Mouse (Mus musculus) midbrain, embryonic 13.5 days (tissue): ENCODE data around the gene Gm11939. TPM values are rescaled to one million over a fixed set of nuclear protein-coding genes. Genes with fewer than 3 reads are reported as not detected.

ENCODE experiments used
- ATAC-seq: fragments of 200-750 bp; cut with Nextera tagmentation; 2 replicates; pipeline ENCODE4 v1.8.0; 2017; ENCODE audit warnings: mild to moderate bottlenecking, moderate TSS enrichment, moderate library complexity
- H3K27ac ChIP-seq: fragments of 300-500 bp; sonication (generic); 2 replicates; pipeline ENCODE4 v1.5.1; 2015; ENCODE audit warnings: inconsistent platforms, mild to moderate bottlenecking, moderate library complexity
- H3K27me3 ChIP-seq: fragments of 300-500 bp; sonication (generic); 2 replicates; pipeline ENCODE4 v1.6.1; 2015; ENCODE audit warnings: mild to moderate bottlenecking, inconsistent platforms
- H3K36me3 ChIP-seq: fragments of 300-500 bp; sonication (generic); 2 replicates; pipeline ENCODE4 v1.6.1; 2015; ENCODE audit warnings: mild to moderate bottlenecking, inconsistent platforms
- H3K4me1 ChIP-seq: fragments of 300-500 bp; sonication (generic); replicated peaks from 2 replicates; pipeline ENCODE4 v1.6.1; 2015; ENCODE audit warnings: inconsistent platforms
- H3K4me2 ChIP-seq: fragments of 300-500 bp; sonication (generic); replicated peaks from 2 replicates; pipeline ENCODE4 v1.6.1; 2015; ENCODE audit warnings: moderate library complexity, mild to moderate bottlenecking, inconsistent platforms
- H3K4me3 ChIP-seq: fragments of 300-500 bp; sonication (generic); replicated peaks from 2 replicates; pipeline ENCODE4 v1.5.1; 2015; ENCODE audit warnings: mild to moderate bottlenecking, inconsistent platforms
- H3K9ac ChIP-seq: fragments of 300-500 bp; sonication (generic); replicated peaks from 2 replicates; pipeline ENCODE4 v1.6.1; 2015; ENCODE audit warnings: mild to moderate bottlenecking, inconsistent platforms
- H3K9me3 ChIP-seq: fragments of 300-500 bp; sonication (generic); 2 replicates; pipeline ENCODE4 v1.6.1; 2016; ENCODE audit warnings: mild to moderate bottlenecking, inconsistent platforms
- WGBS: fragments of 180-500 bp; shearing (Covaris S2); methylation state at CpG from one replicate; pipeline ENCODE4 v1.1.7; 2015; 5-methylcytosine and 5-hydroxymethylcytosine counted together
- polyA plus RNA-seq: library from polyadenylated mRNA; unstranded; fragments of >200 nt; fragmentation: Nextera tagmentation; extraction: Ambion mirVana; gene quantifications from 2 replicates; pipeline ENCODE4 v1.2.1, GENCODE M21; 2015

Gm11939 gene
- polyA plus RNA-seq, 1 experiment from 2014 or later: not detected

DNA sequence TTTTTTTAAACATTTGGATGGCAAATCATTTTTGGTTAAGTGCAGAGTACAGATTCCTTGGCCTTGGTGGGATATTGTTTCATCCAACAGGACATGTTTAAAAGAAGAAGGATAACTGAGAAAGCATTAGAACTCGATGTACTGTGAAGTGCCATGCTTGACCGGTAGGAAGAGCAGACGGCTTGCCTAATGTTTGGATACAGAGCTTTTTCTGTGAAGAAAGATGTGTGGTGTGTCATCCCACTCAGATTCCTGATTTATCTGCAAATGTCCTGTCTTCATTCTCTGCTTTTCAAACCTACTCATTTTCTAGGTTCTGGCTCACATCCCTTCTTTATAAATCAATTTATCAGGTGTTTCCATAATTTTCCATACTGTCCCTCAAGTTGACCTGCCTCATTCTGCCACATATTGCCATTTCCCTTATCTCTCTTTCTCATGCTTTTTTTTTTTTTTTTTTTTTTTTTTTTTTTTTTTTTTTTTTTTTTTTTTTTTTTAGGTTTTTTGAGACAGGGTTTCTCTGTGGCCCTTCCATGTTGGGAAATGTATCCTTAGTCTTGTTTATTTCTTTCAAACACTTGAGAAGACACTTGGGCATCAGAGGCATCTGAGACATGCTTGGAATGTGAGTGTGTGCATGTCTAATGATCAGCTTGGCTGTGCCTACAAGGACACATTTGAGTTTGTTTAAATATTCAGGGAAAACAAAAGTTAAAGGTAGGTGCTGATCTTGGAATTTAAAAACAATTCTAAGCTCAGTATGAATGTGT, 1.1 kb downstream of the Gm11939 start:
- no peak for ATAC-seq
- H3K9ac ChIP-seq: no peak overlapping the region
- H3K9me3 ChIP-seq: no peaks in the 10 kb centered on the region
- H3K4me1 ChIP-seq: no peaks in the 10 kb centered on the region
- H3K27me3 ChIP-seq: no peaks in the 10 kb centered on the region
- H3K27ac ChIP-seq: no peak overlapping the region
- no peak overlapping the region for H3K4me3 ChIP-seq
- WGBS: 79% methylated on average over 3 of the region's 3 CpGs
- H3K4me2 ChIP-seq: no peak overlapping the region
- H3K36me3 ChIP-seq: no peaks in the 10 kb centered on the region

DNA sequence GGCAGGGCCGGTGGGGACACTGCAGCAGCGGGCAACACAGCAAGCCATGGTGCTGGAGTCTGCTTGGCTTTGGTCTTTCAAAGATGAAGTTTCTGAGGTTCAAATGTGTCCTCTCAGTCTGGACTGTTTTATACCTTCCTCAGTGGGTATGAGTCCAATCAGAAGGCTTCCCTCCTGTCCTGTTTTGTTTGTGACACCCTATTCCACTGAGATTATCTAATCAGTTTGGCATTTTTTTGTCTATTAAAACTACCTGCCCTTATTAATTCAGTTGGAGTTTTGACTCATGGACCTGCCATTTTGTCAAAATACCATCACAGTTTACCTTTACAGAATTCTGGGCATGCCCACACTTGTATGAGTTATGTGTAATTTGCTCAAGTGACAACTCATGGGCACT, 2.5 kb downstream of the Gm11939 start, which contains the start of gene Krtap3-2:
Gene Krtap3-2, minus strand, starts transcription at position 101 of the 400 bp plus-strand sequence.
- H3K4me1 ChIP-seq: no peaks in the 10 kb centered on the region
- 88% methylated on average over 2 of the region's 2 CpGs for WGBS
- ATAC-seq: no peak
- H3K9ac ChIP-seq: no peak within 1 kb of the TSS
- no peaks in the 10 kb centered on the region for H3K36me3 ChIP-seq
- H3K9me3 ChIP-seq: no peaks in the 10 kb centered on the region
- no peaks in the 10 kb centered on the region for H3K27me3 ChIP-seq
- H3K4me2 ChIP-seq: no peak within 1 kb of the TSS
- no peak within 1 kb of the TSS for H3K4me3 ChIP-seq
- H3K27ac ChIP-seq: no peak within 1 kb of the TSS

DNA sequence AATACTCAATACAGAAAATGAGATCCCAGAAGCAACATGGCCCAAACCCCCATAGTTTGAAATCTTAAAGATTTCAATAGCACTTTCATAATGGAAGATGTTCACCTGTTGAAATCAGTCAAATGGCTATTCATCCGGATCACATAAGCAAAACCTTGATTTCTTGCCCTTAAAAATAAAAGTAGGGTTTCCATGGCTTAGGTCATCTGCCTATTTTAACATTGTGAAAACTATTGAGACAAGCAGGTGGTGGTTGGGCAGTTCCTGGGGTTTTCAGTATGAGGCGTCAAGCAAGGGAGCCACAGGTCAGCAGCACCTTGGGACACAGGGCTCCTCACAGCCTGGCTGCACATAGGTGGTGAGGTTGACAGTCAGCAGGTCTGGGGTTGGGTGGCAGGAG, 3.1 kb downstream of the Gm11939 start:
- no peak for ATAC-seq
- no peak overlapping the region for H3K27ac ChIP-seq
- no peak overlapping the region for H3K4me2 ChIP-seq
- H3K36me3 ChIP-seq: no peaks in the 10 kb centered on the region
- no peak overlapping the region for H3K4me3 ChIP-seq
- no peaks in the 10 kb centered on the region for H3K4me1 ChIP-seq
- H3K27me3 ChIP-seq: no peaks in the 10 kb centered on the region
- 88% methylated on average over 2 of the region's 2 CpGs for WGBS
- H3K9ac ChIP-seq: no peak overlapping the region
- no peaks in the 10 kb centered on the region for H3K9me3 ChIP-seq

DNA sequence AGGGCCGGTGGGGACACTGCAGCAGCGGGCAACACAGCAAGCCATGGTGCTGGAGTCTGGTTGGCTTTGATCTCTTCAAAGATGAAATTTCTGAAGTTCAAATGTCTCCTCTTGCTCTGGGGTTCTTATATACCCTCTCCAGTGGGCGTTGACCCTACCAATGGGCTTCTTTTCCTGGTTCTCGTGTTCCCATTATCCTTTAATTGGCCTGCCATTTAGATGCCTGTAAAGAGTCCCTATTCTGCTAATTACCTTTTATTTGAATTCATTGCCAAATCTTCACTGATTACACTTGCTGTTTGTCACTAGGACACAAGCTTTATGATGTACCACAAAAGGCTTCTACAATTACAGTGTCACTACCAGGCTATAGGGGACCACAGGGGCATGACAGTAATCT, 8.5 kb downstream of the Gm11939 start, which contains the start of gene Krtap3-3:
Gene Krtap3-3, minus strand, starts transcription at position 101 of the 400 bp plus-strand sequence.
- H3K4me3 ChIP-seq: no peak within 1 kb of the TSS
- H3K27ac ChIP-seq: no peak within 1 kb of the TSS
- no peaks in the 10 kb centered on the region for H3K27me3 ChIP-seq
- H3K9ac ChIP-seq: no peak within 1 kb of the TSS
- no peak for ATAC-seq
- H3K9me3 ChIP-seq: no peaks in the 10 kb centered on the region
- no peaks in the 10 kb centered on the region for H3K36me3 ChIP-seq
- H3K4me1 ChIP-seq: no peaks in the 10 kb centered on the region
- WGBS: 72% methylated on average over 4 of the region's 4 CpGs
- no peak within 1 kb of the TSS for H3K4me2 ChIP-seq

DNA sequence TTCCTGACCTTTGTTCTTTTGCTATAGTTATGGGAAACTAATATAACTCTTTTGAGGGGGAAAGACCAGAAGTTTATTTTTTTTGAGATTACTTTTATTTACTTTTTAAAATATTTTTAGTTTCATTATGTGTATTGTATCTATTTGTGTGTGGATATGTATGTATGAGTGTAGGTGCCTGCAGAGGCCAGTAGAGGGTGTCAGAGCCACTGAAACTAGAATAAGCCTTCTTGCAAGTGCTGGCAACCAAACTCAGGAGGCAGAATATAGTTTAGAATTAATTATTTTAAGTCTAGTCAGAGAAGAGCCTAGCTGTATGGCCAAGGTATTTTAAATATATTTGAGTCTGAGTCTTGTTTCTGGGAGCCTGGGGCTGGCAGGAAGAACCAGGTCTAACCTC, 11.4 kb downstream of the Gm11939 start:
- Histone ChIP-seq H3K36me3 (no peaks in the 10 kb centered on the region), H3K27ac (no peak overlapping the region), H3K4me2 (no peak overlapping the region), H3K9ac (no peak overlapping the region), H3K27me3 (no peaks in the 10 kb centered on the region), H3K4me3 (no peak overlapping the region), H3K4me1 (no peaks in the 10 kb centered on the region), H3K9me3 (no peaks in the 10 kb centered on the region)
- no peak for ATAC-seq

DNA sequence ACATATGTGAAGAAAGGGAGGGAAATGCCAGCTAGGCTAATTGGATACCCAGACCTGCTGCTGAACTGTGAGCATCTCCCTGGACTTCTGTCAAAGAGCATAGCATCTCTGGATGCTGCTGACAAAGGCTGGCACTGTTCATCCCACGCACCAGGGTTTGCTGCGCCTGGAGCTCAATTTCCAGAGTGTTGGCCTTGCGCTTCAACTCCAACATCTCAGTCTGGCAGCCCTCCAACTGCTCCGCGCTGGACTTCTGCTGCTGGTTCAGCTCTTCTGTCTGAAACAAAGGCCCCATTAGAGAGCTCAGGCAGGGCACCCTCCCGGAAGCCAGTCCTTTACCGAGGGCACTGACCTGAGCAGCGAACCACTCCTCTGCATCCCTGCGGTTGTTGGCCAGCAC, 19.5 kb downstream of the Gm11939 start:
- H3K4me2 ChIP-seq: no peak overlapping the region
- no peak for ATAC-seq
- H3K9me3 ChIP-seq: no peaks in the 10 kb centered on the region
- H3K36me3 ChIP-seq: no peaks in the 10 kb centered on the region
- WGBS: 67% methylated on average over 9 of the region's 9 CpGs
- no peak overlapping the region for H3K27ac ChIP-seq
- H3K4me3 ChIP-seq: no peak overlapping the region
- H3K9ac ChIP-seq: no peak overlapping the region
- peaks cover 4% of the 10 kb centered on the region; the same call in 1 of the 2 replicates for H3K4me1 ChIP-seq
- no peaks in the 10 kb centered on the region for H3K27me3 ChIP-seq

DNA sequence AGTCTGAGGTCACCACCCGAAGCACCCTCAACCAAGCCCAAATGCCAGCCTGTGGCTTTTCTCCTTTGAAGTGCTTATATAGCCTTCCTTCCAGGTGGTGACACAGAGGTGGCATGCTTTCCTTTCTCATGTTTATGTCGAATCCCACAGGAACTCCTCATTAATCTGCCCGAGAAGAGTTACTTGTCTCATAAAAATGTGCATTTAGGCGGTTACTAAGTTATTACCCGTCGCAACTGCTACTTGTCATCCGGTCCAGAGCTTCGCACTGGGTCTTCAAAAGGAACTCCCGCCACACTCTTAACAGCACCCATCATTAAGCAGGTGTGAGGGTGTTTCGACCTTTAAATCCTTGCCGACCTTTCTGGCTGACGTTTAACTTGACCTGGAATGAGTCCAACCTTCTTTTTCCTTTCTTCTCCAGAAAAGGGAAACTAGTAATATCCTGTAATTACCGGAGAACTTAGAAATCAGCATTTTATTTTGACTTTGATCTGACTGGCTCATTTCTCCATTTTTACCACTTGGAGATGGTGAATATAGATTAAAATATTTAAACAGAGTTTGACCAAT, 37.9 kb downstream of the Gm11939 start, which contains the start of gene Krt39:
Gene Krt39, minus strand, starts transcription at position 51 of the 573 bp plus-strand sequence.
- Histone ChIP-seq H3K27me3 (no peaks in the 10 kb centered on the region), H3K4me2 (no peak within 1 kb of the TSS), H3K9ac (no peak within 1 kb of the TSS), H3K9me3 (no peaks in the 10 kb centered on the region), H3K36me3 (no peaks in the 10 kb centered on the region), H3K4me3 (no peak within 1 kb of the TSS), H3K4me1 (no peaks in the 10 kb centered on the region), H3K27ac (no peak within 1 kb of the TSS)
- WGBS: 91% methylated on average over 13 of the region's 13 CpGs
- no peak for ATAC-seq

DNA sequence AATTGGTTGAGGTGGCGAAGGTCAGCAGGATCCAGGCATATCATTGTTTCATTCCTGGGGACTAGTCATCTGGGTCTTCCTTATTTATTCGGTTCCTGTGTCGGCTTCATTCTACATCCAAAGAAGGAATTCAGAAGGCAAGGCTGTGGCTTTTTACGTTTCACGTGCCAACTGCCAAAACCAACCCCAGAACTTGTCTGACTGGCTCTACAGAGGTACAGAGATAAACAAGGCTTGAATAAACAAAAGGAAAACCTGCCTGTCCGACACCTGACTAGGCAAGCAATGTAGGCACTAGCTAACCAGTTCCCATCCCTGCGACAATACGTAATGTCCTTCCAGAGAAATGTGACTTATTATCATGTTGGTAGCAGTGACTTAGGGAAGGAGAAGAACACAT, 45.2 kb downstream of the Gm11939 start:
- no peaks in the 10 kb centered on the region for H3K27me3 ChIP-seq
- 91% methylated on average over 8 of the region's 8 CpGs for WGBS
- H3K9me3 ChIP-seq: no peaks in the 10 kb centered on the region
- no peaks in the 10 kb centered on the region for H3K36me3 ChIP-seq
- H3K9ac ChIP-seq: no peak overlapping the region
- H3K4me1 ChIP-seq: no peaks in the 10 kb centered on the region
- H3K4me3 ChIP-seq: no peak overlapping the region
- ATAC-seq: no peak
- H3K4me2 ChIP-seq: no peak overlapping the region
- no peak overlapping the region for H3K27ac ChIP-seq

Other genes with a start within 250 kb of the Gm11939 start
- 0.17 TPM in 1 of 2 replicates, not detected in the other for gene Krt25, start 236.5 kb downstream of the Gm11939 start, polyA plus RNA-seq
- gene Krt26, start 221.5 kb downstream of the Gm11939 start, polyA plus RNA-seq: 0.30 and 0.39 TPM in 2 replicates
- gene Krt27, start 208.4 kb downstream of the Gm11939 start, polyA plus RNA-seq: not detected in 2 replicates
- 0.15 and 0.22 TPM in 2 replicates for gene Krt28, start 184.6 kb downstream of the Gm11939 start, polyA plus RNA-seq
- gene Krt10, start 170.1 kb downstream of the Gm11939 start, polyA plus RNA-seq: 36.3 and 36.8 TPM in 2 replicates
- gene Krt12, start 137.2 kb downstream of the Gm11939 start, polyA plus RNA-seq: 0.13 TPM in 1 of 2 replicates, not detected in the other
- gene Krt20, start 121.3 kb downstream of the Gm11939 start, polyA plus RNA-seq: 0.10 TPM in 1 of 2 replicates, not detected in the other
- not detected in 2 replicates for gene Krt23, start 66.3 kb downstream of the Gm11939 start, polyA plus RNA-seq
- gene Krt39, start 38.1 kb downstream of the Gm11939 start, polyA plus RNA-seq: not detected in 2 replicates
- gene Krt40, start 16.3 kb downstream of the Gm11939 start, polyA plus RNA-seq: not detected in 2 replicates
- not detected in 2 replicates for gene Krtap3-3, start 8.6 kb downstream of the Gm11939 start, polyA plus RNA-seq
- gene Krtap3-2, start 2.6 kb downstream of the Gm11939 start, polyA plus RNA-seq: not detected in 2 replicates
- not detected in 2 replicates for gene Krtap3-1, start 7.2 kb upstream of the Gm11939 start, polyA plus RNA-seq
- gene Krtap1-5, start 21.6 kb upstream of the Gm11939 start, polyA plus RNA-seq: not detected in 2 replicates
- gene Krtap1-4, start 24.2 kb upstream of the Gm11939 start, polyA plus RNA-seq: not detected in 2 replicates
- not detected in 2 replicates for gene Krtap1-3, start 31.9 kb upstream of the Gm11939 start, polyA plus RNA-seq
- gene Krtap9-3, start 38.6 kb upstream of the Gm11939 start, polyA plus RNA-seq: not detected in 2 replicates
- not detected in 2 replicates for gene Gm11938, start 43.8 kb upstream of the Gm11939 start, polyA plus RNA-seq
- gene Gm11937, start 50.7 kb upstream of the Gm11939 start, polyA plus RNA-seq: not detected in 2 replicates
- gene Krtap2-4, start 55.4 kb upstream of the Gm11939 start, polyA plus RNA-seq: not detected in 2 replicates
- gene Gm11562, start 61.0 kb upstream of the Gm11939 start, polyA plus RNA-seq: not detected in 2 replicates
- not detected in 2 replicates for gene Krtap4-1, start 68.8 kb upstream of the Gm11939 start, polyA plus RNA-seq
- gene Krtap4-2, start 75.6 kb upstream of the Gm11939 start, polyA plus RNA-seq: not detected in 2 replicates
- not detected in 2 replicates for gene Krtap4-7, start 84.6 kb upstream of the Gm11939 start, polyA plus RNA-seq
- not detected in 2 replicates for gene Gm11555, start 90.8 kb upstream of the Gm11939 start, polyA plus RNA-seq
- gene Gm11563, start 99.5 kb upstream of the Gm11939 start, polyA plus RNA-seq: not detected in 2 replicates
- gene Krtap4-6, start 106.5 kb upstream of the Gm11939 start, polyA plus RNA-seq: not detected in 2 replicates
- not detected in 2 replicates for gene Gm14190, start 131.3 kb upstream of the Gm11939 start, polyA plus RNA-seq
- not detected in 2 replicates for gene Gm14180, start 174.8 kb upstream of the Gm11939 start, polyA plus RNA-seq
- gene Gm11595, start 213.4 kb upstream of the Gm11939 start, polyA plus RNA-seq: not detected in 2 replicates
- gene Krtap4-8, start 221.2 kb upstream of the Gm11939 start, polyA plus RNA-seq: not detected in 2 replicates
- not detected in 2 replicates for gene Krtap4-9, start 225.7 kb upstream of the Gm11939 start, polyA plus RNA-seq
- gene Gm11596, start 234.0 kb upstream of the Gm11939 start, polyA plus RNA-seq: not detected in 2 replicates
- not detected in 2 replicates for gene Gm11569, start 239.5 kb upstream of the Gm11939 start, polyA plus RNA-seq
- gene Gm11554, start 245.0 kb upstream of the Gm11939 start, polyA plus RNA-seq: not detected in 2 replicates